Mouse (Mus musculus) limb, embryonic 12.5 days (tissue): ENCODE data around the gene Smad3. TPM values are rescaled to one million over a fixed set of nuclear protein-coding genes. Genes with fewer than 3 reads are reported as not detected.

ENCODE experiments used
- ATAC-seq: fragments of 200-750 bp; cut with Nextera tagmentation; 2 replicates; pipeline ENCODE4 v1.8.0; 2017; ENCODE audit warnings: low read depth, moderate TSS enrichment; ENCODE audit not compliant: insufficient number of reproducible peaks, insufficient read depth, low FRiP score, low TSS enrichment
- H3K27ac ChIP-seq: fragments of 300-500 bp; sonication (generic); 2 replicates; pipeline ENCODE4 v1.5.1; 2016; ENCODE audit warnings: mild to moderate bottlenecking, moderate library complexity
- H3K27me3 ChIP-seq: fragments of 300-500 bp; sonication (generic); 2 replicates; pipeline ENCODE4 v1.6.1; 2016; ENCODE audit warnings: mild to moderate bottlenecking, moderate library complexity
- H3K36me3 ChIP-seq: fragments of 300-500 bp; sonication (generic); 2 replicates; pipeline ENCODE4 v1.6.1; 2016; ENCODE audit warnings: mild to moderate bottlenecking, moderate library complexity
- H3K4me1 ChIP-seq: fragments of 300-500 bp; sonication (generic); replicated peaks from 2 replicates; pipeline ENCODE4 v1.6.1; 2016
- H3K4me2 ChIP-seq: fragments of 300-500 bp; sonication (generic); 2 replicates; pipeline ENCODE4 v1.6.1; 2016; ENCODE audit warnings: mild to moderate bottlenecking, moderate library complexity
- H3K4me3 ChIP-seq: fragments of 300-500 bp; sonication (generic); replicated peaks from 2 replicates; pipeline ENCODE4 v1.5.1; 2016; ENCODE audit warnings: mild to moderate bottlenecking
- H3K9ac ChIP-seq: fragments of 300-500 bp; sonication (generic); replicated peaks from 2 replicates; pipeline ENCODE4 v1.6.1; 2016; ENCODE audit warnings: mild to moderate bottlenecking, moderate library complexity
- H3K9me3 ChIP-seq: fragments of 300-500 bp; sonication (generic); 2 replicates; pipeline ENCODE4 v1.6.1; 2016; ENCODE audit warnings: mild to moderate bottlenecking, moderate library complexity
- WGBS: fragments of 180-500 bp; shearing (Covaris S2); methylation state at CpG from one replicate; pipeline ENCODE4 v1.1.7; 2016; 5-methylcytosine and 5-hydroxymethylcytosine counted together
- polyA plus RNA-seq: library from polyadenylated mRNA; unstranded; fragments of >200 nt; fragmentation: Nextera tagmentation; extraction: Ambion mirVana; gene quantifications from 2 replicates; pipeline ENCODE4 v1.2.1, GENCODE M21; 2016

Gene Smad3
- polyA plus RNA-seq, 1 experiment from 2014 or later = 39.9 TPM

DNA sequence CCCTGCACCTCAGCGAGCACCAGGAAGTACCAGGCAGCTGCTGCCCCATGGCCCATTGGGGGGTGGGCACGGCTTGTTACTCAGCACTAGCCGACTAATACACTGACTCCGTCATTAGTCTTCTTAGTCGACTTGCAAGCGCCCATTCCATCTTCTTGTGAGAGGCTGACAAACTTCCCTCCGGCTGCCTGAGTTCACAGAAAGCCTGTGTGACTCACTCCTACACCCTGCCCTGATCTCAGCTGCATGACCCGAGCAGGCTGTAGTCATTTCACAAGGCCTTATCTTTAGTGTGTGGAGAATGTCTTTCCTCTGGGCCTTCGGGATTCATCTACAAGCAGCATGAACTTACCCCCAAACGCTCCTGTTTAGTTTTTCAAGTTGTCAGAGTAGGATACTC is 83.2 kb downstream of the Smad3 start:
- Histone ChIP-seq H3K4me3 (no peak overlapping the region), H3K27me3 (no peaks in the 10 kb centered on the region), H3K4me1 (peaks cover 28% of the 10 kb centered on the region), H3K27ac (no peak overlapping the region), H3K36me3 (peaks cover 20% of the 10 kb centered on the region; the same call in 1 of the 2 replicates), H3K4me2 (no peak overlapping the region), H3K9me3 (no peaks in the 10 kb centered on the region), H3K9ac (no peak overlapping the region)
- no peak for ATAC-seq
- WGBS = 94% methylated on average over 10 of the region's 10 CpGs

DNA sequence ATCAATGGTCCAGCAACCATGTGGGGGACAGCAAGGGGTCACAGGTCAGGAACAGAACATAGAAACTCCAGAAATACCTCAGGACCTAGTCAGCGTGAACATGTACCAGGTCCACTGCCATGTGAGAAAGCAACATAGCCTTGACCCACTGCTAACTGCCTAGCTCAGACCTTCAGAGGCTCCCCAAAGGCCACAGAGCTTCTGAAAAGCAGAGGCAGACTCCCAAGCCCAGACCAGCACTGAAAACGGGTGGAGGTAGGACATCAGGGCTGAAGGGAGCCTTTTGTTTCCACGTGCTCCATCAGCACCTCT is 84.3 kb downstream of the Smad3 start:
- H3K9me3 ChIP-seq = no peaks in the 10 kb centered on the region
- H3K36me3 ChIP-seq = peaks cover 20% of the 10 kb centered on the region; the same call in 1 of the 2 replicates
- H3K4me2 ChIP-seq = no peak overlapping the region
- H3K27me3 ChIP-seq = no peaks in the 10 kb centered on the region
- no peak for ATAC-seq
- WGBS = 77% methylated on average over 3 of the region's 3 CpGs
- H3K4me1 ChIP-seq = peaks cover 40% of the 10 kb centered on the region
- H3K27ac ChIP-seq = peak overlapping the region; percentile 18; the same call in 1 of the 2 replicates
- no peak overlapping the region for H3K4me3 ChIP-seq
- no peak overlapping the region for H3K9ac ChIP-seq

DNA sequence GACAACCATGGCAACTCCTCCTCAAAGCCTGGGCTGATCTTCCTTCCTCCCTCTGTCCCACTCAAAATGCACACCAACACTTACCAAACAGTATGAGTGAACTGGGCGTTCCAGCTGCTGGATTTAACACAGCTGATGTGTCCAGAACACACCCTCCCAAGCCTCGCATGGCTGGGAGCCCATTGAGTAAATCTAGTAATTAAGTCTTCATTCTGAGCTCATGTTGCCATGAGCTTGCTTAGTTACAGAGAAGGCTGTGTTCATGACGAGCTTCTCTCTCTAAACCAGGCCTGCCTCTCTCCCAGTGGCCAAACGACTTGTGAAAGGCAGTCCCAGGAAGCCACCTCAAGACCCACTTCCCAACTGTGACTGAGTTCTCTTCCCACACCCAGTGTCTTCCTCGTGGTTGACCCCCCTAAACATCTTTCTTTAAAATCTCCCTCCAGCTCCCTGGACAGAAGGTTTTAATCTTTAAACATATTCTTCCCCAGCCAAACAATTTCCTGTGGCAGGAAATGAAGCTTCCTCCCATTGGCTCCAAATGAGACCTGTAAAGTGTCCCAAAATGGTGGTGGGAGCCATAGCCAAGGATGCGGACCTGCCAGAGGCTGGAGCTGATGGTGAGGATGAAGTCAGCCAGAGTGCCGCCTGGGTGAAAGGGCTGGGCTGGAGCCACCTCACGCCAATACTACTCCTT is 84.8 kb downstream of the Smad3 start:
- Histone ChIP-seq H3K9me3 (no peaks in the 10 kb centered on the region), H3K27ac (0 out of 2 replicates have a peak overlapping the region, but pooled peaks have one; percentile 45), H3K27me3 (no peaks in the 10 kb centered on the region), H3K4me2 (no peak overlapping the region), H3K36me3 (peaks cover 20% of the 10 kb centered on the region; the same call in 1 of the 2 replicates), H3K4me1 (peaks cover 40% of the 10 kb centered on the region), H3K4me3 (no peak overlapping the region), H3K9ac (no peak overlapping the region)
- no peak for ATAC-seq
- WGBS = 46% methylated on average over 8 of the region's 8 CpGs

DNA sequence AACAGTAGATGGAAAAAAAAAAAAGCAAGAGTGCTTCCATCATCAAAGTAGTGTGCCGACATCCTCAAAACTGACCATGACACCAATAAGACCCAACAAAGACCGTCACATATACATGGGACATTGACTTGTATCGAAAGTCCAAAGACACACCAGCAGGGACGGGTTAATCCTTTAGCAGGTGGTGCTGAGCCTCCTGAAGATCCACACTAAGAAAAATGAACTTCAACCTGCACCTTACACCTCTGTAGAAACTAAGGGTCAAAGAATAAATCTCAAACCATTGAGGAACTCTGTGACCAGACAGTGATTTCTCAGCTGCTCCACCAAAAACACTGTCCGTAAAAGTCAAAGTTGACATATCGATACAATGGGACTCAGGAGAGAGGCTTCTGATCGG is 88.0 kb downstream of the Smad3 start:
- 92% methylated on average over 7 of the region's 7 CpGs for WGBS
- H3K27ac ChIP-seq = no peak overlapping the region
- H3K4me2 ChIP-seq = no peak overlapping the region
- peaks cover 67% of the 10 kb centered on the region for H3K4me1 ChIP-seq
- H3K9ac ChIP-seq = no peak overlapping the region
- H3K9me3 ChIP-seq = no peaks in the 10 kb centered on the region
- peaks cover 45% of the 10 kb centered on the region for H3K36me3 ChIP-seq
- no peak for ATAC-seq
- H3K4me3 ChIP-seq = no peak overlapping the region
- H3K27me3 ChIP-seq = no peaks in the 10 kb centered on the region

DNA sequence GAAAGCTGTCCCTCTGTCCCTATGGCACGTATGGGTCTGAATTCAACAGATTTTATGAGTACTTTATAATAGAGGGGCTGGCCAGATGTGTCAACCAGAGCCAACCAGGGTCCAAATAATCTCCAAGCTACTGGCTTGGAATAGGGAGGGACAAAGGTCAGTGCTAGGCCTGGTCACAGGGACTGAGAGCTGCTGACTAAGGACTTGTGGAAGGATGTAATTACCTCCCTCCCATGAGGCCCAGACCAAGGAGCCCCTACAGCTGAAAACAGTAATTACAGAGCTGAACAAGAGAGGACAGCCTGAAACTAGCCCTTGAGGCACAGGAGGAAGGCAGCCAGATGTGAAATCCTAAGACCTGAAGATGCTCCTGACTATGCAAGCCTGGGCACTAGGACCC is 89.2 kb downstream of the Smad3 start:
- Histone ChIP-seq H3K27me3 (no peaks in the 10 kb centered on the region), H3K4me3 (no peak overlapping the region), H3K36me3 (peaks cover 45% of the 10 kb centered on the region), H3K4me2 (no peak overlapping the region), H3K4me1 (peaks cover 74% of the 10 kb centered on the region), H3K9ac (no peak overlapping the region), H3K27ac (no peak overlapping the region; the same call in 1 of the 2 replicates), H3K9me3 (no peaks in the 10 kb centered on the region)
- no peak for ATAC-seq
- 25% methylated on average over 1 of the region's 1 CpGs for WGBS

DNA sequence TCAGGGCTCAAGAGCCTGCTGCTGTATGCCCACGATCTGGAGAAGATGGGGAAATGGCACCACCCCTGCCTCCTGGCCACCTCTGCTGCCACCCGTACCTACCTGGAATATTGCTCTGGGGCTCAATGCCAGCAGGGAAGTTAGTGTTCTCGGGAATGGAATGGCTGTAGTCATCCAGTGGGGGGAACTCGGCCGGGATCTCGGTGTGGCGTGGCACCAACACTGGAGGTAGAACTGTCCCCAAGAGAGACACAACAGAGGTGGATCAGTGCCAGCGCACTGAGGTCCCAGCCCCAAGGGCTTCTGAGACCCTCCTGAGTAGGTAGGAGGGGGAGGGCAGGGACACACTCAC is 90.4 kb downstream of the Smad3 start:
- 81% methylated on average over 8 of the region's 8 CpGs for whole genome bisulfite sequencing
- H3K4me3 ChIP-seq = no peak overlapping the region
- H3K9ac ChIP-seq = no peak overlapping the region
- no peaks in the 10 kb centered on the region for H3K9me3 ChIP-seq
- no peak for ATAC-seq
- H3K4me1 ChIP-seq = peaks cover 71% of the 10 kb centered on the region
- no peak overlapping the region for H3K27ac ChIP-seq
- H3K27me3 ChIP-seq = no peaks in the 10 kb centered on the region
- no peak overlapping the region for H3K4me2 ChIP-seq
- H3K36me3 ChIP-seq = peaks cover 53% of the 10 kb centered on the region

DNA sequence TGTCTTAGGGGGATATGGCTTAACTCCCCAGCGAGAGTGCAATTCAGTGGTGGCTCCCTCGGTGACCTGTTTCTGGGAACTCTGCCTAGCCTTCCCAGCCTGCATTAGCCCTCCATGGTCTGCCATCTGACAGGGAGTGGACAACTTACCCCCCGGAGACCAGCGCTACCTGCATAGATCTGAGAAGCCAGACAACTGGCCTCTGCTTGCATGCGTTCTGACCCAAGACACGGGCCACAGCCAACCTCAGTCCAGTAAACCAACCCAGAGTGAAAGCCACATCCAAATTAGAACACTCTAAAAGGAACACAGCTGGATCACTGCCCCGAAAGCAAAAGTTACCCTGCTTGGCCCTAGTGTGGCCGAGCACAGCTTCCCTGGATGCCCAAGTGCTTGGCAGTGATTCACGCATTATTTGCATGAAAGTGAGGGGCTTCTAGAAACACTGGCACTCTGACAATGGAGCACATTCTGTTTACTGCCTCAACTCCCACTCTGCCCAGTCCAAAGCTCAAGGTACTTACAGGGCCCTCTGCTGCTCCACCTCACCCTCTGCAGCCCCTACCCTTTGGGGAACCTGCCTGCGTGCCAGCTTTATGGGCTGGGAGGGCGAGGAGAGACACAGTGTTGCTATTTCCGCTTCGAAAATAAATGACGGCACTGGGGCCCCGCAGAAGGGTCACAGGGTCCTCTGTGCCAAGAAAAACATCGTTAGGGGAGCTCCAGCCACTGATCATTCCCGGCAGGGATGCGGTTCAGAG is 91.0 kb downstream of the Smad3 start:
- H3K4me3 ChIP-seq = no peak overlapping the region
- WGBS = 62% methylated on average over 18 of the region's 18 CpGs
- peaks cover 70% of the 10 kb centered on the region for H3K4me1 ChIP-seq
- H3K9ac ChIP-seq = no peak overlapping the region
- ATAC-seq = no peak
- H3K36me3 ChIP-seq = peaks cover 59% of the 10 kb centered on the region
- H3K27me3 ChIP-seq = no peaks in the 10 kb centered on the region
- peak overlapping the region; percentile 64 for H3K27ac ChIP-seq
- H3K4me2 ChIP-seq = no peak overlapping the region
- H3K9me3 ChIP-seq = no peaks in the 10 kb centered on the region

DNA sequence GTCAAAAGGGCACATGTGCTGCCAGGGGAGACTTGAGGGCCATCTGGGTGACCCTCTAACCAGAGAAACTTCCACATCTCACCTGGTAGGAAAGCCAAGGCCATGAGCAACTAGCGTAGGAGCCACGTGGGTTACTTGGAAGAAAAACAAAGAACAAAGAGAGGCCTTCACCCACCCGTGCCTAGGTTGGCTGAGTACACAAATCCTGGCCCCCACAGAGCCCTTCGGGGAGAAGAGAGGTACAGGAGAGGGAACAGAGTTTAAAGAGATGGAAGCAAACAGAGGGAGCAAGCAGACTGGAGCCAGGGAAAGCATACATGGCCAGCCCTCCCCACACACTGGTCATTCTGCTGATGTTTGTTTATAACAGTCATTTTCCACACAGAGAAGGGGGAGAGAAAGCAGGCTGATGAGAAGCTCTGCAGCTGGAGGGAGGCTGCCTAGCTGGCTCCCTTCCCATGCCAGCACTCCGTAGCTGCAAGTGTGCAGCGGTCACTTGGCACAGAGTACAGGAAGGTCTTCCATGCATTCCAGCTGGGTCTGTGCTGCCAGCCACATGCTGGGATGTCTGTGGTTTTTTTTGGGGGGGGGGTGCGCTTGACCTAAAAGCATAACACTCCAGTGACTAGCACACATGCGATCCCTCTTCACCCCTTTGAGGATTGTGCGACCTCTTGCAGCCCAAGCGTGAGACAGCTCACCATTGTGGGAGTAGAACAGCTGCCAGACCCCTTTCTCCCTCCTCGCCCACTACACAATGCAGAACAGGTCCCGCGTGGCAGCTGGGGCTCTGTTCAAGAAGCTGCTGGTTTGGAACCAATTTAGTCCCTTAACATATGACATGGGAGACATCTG is 92.8 kb downstream of the Smad3 start:
- Histone ChIP-seq H3K27ac (peak overlapping the region; percentile 73), H3K27me3 (no peaks in the 10 kb centered on the region), H3K9ac (no peak overlapping the region), H3K4me3 (no peak overlapping the region), H3K36me3 (peaks cover 65% of the 10 kb centered on the region), H3K4me2 (no peak overlapping the region), H3K9me3 (no peaks in the 10 kb centered on the region), H3K4me1 (peaks cover 72% of the 10 kb centered on the region)
- 59% methylated on average over 13 of the region's 13 CpGs for WGBS
- ATAC-seq = no peak

DNA sequence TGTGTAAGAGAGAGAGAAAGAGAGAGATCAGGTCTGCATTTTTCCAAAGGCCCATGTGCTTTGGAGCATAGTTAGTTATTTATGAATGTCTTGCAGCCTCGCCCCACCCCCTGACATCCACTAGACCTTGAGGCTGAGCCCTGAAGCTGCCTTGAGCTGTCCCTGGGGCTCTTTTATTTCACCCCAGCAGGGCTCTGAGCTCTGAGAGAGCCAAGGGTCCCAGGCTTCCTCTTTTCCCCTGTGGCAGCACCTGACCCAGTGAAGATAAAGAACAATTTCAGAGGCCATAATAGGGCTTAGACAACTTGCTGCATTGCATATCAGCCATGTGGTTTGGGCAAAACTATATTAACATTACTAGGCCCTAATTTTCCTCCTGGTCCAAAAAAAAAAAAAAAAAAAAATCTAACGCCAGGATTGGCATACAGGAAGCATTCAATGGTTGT is 93.5 kb downstream of the Smad3 start:
- Histone ChIP-seq H3K36me3 (peaks cover 72% of the 10 kb centered on the region), H3K4me3 (no peak overlapping the region), H3K27me3 (no peaks in the 10 kb centered on the region), H3K4me2 (no peak overlapping the region), H3K9me3 (no peaks in the 10 kb centered on the region), H3K4me1 (peaks cover 74% of the 10 kb centered on the region), H3K9ac (no peak overlapping the region), H3K27ac (peak overlapping the region; percentile 73)
- 79% methylated on average over 2 of the region's 2 CpGs for WGBS
- no peak for ATAC-seq

DNA sequence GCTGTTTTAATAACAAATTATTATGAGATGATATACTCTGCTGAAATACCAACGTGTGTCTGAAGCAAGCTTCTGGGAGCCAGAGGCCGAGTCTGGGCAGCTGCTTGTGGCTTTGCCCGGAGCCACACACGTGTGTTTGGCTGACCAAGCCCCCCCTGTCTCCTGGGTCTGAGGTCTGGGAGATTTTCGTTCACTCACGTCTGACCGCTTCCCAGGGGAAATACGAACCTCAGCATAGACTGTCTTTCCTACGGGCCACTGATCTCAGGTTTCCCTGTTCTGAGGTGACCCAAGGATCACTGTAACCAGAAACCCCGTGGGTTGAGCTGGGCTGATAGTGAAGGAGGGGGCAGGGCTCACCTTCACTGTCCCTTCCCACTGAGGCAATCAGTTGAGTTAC is 94.6 kb downstream of the Smad3 start:
- Histone ChIP-seq H3K4me1 (peaks cover 74% of the 10 kb centered on the region), H3K4me2 (no peak overlapping the region), H3K27ac (peak overlapping the region; percentile 45; the same call in 1 of the 2 replicates), H3K4me3 (no peak overlapping the region), H3K36me3 (peaks cover 76% of the 10 kb centered on the region), H3K9ac (no peak overlapping the region), H3K9me3 (no peaks in the 10 kb centered on the region), H3K27me3 (no peaks in the 10 kb centered on the region)
- WGBS = 36% methylated on average over 10 of the region's 10 CpGs
- ATAC-seq = no peak

DNA sequence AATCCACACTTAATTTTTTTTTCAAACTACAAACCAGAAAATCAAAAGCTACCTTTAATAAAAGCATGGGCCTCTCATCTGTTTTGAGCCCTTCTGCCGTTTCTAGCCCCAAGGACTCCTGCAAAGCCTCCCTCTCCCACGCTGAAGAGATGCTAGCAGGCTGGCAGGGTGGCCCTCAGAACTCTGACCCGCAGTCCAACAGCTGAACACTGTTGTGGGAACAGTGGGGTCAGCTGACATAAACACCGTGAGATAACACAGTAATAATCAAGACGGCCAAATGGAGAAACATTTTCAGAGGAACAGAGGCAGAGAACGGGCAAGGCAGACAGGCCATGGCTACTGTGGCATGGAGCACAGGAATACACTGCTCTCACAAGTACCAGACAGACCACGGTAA is 95.0 kb downstream of the Smad3 start:
- Histone ChIP-seq H3K4me1 (peaks cover 69% of the 10 kb centered on the region), H3K9me3 (no peaks in the 10 kb centered on the region), H3K4me2 (no peak overlapping the region), H3K36me3 (peaks cover 81% of the 10 kb centered on the region), H3K27ac (0 out of 2 replicates have a peak overlapping the region, but pooled peaks have one; percentile 7), H3K4me3 (no peak overlapping the region), H3K9ac (no peak overlapping the region), H3K27me3 (no peaks in the 10 kb centered on the region)
- ATAC-seq = no peak
- 77% methylated on average over 7 of the region's 7 CpGs for WGBS
